Mouse (Mus musculus) forebrain, embryonic 14.5 days (tissue): ENCODE measurements at regions not wholly inside any gene's neighbourhood (a gene's known extent, or its start where the extent isn't known, plus 50 kb on each side); places are given as distances from the start of the nearest gene placed in this dataset.

ENCODE experiments used
- ATAC-seq: fragments of 200-750 bp; cut with Nextera tagmentation; 2 replicates; pipeline ENCODE4 v1.8.0; 2017; ENCODE audit warnings: mild to moderate bottlenecking, moderate library complexity
- DNase-seq: peaks from one replicate; pipeline ENCODE4 v3.0.0-alpha.2; 2015; ENCODE audit warnings: low spot score
- H3K27ac ChIP-seq: fragments of 300-500 bp; sonication (generic); 2 replicates; pipeline ENCODE4 v1.5.1; 2014; ENCODE audit warnings: low read depth, mild to moderate bottlenecking, control low read depth, low read length, moderate library complexity
- H3K27me3 ChIP-seq: fragments of 300-500 bp; sonication (generic); replicated peaks from 2 replicates; pipeline ENCODE4 v1.6.1; 2014; ENCODE audit warnings: low read length, control low read depth, mixed read lengths; ENCODE audit not compliant: control insufficient read depth, insufficient read depth
- H3K36me3 ChIP-seq: fragments of 300-500 bp; sonication (generic); 2 replicates; pipeline ENCODE4 v1.6.1; 2014; ENCODE audit warnings: low read length, control low read depth; ENCODE audit not compliant: control insufficient read depth, insufficient read depth
- H3K4me1 ChIP-seq: fragments of 300-500 bp; sonication (generic); 2 replicates; pipeline ENCODE4 v1.6.1; 2014; ENCODE audit warnings: antibody characterized with exemption, low read length, control low read depth; ENCODE audit not compliant: control insufficient read depth, insufficient read depth
- H3K4me2 ChIP-seq: fragments of 300-500 bp; sonication (generic); 2 replicates; pipeline ENCODE4 v1.6.1; 2014; ENCODE audit warnings: mild to moderate bottlenecking, control low read depth, low read length
- H3K4me3 ChIP-seq: fragments of 300-500 bp; sonication (generic); 2 replicates; pipeline ENCODE4 v1.5.1; 2014; ENCODE audit warnings: low read depth, low read length, control low read depth
- H3K9ac ChIP-seq: fragments of 300-500 bp; sonication (generic); 2 replicates; pipeline ENCODE4 v1.6.1; 2014; ENCODE audit warnings: mild to moderate bottlenecking, low read length, control low read depth, moderate library complexity
- H3K9me3 ChIP-seq: fragments of 300-500 bp; sonication (generic); replicated peaks from 2 replicates; pipeline ENCODE4 v1.6.1; 2016; ENCODE audit warnings: low read length, control low read depth, mixed read lengths; ENCODE audit not compliant: control insufficient read depth
- WGBS: fragments of 180-500 bp; shearing (Covaris S2); extraction: QIAGEN DNeasy Blood & Tissue Kit; methylation state at CpG from one replicate; pipeline ENCODE4 v1.1.7; 2014; 5-methylcytosine and 5-hydroxymethylcytosine counted together

- H3K4me1 ChIP-seq, result peaks cover 17% of the 10 kb centered on the region
- no peak overlapping the region for H3K4me3 ChIP-seq
- no peaks in the 10 kb centered on the region for H3K9me3 ChIP-seq
- H3K4me2 ChIP-seq, result no peak overlapping the region
- H3K9ac ChIP-seq, result no peak overlapping the region
- H3K27me3 ChIP-seq, result no peaks in the 10 kb centered on the region
- ATAC-seq (no peak), DNase-seq (no peak)
- no peaks in the 10 kb centered on the region for H3K36me3 ChIP-seq
- 83% methylated on average over 18 of the region's 18 CpGs for WGBS
- H3K27ac ChIP-seq, result no peak overlapping the region
Observed at GRCm38 (mm10) chr3:38235033-38235735, 249.5 kb downstream of the Ankrd50 start.

DNA sequence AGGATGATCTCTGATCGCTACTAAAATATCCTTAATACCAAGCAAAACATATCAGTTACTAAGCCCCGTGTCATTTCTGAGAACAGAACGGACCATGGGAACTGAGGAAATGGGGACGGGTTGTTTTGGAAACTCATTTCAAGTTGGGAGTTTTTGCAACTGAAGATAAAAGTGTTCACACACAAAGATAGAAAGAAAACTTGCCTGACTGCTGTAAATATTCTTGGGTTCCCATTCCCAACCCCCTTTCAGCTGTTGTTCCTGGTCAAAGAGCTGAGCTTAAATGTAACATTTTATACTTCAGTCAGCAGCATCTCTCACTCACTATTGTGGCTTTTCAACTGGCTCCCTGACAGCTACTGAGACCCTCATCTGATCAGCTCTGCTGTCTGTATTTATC lies 250.1 kb downstream of the Ankrd50 start:
- DNase-seq, result no peak
- WGBS, result 81% methylated on average over 4 of the region's 4 CpGs

GRCm38 (mm10) chr3:38234006-38234405 lies 250.6 kb downstream of the Ankrd50 start:
- Histone ChIP-seq H3K4me3 (no peak overlapping the region), H3K27me3 (no peaks in the 10 kb centered on the region), H3K9ac (no peak overlapping the region), H3K4me1 (peaks cover 19% of the 10 kb centered on the region), H3K9me3 (no peaks in the 10 kb centered on the region), H3K36me3 (no peaks in the 10 kb centered on the region), H3K27ac (no peak overlapping the region), H3K4me2 (no peak overlapping the region)
- ATAC-seq, result no peak
- WGBS, result 52% methylated on average over 2 of the region's 2 CpGs
- peak; percentile 32 for DNase-seq

More for the DNA sequence above, 250.1 kb downstream of the Ankrd50 start:
- no peaks in the 10 kb centered on the region for H3K27me3 ChIP-seq
- no peak overlapping the region for H3K9ac ChIP-seq
- no peak overlapping the region for H3K4me3 ChIP-seq
- H3K4me2 ChIP-seq, result no peak overlapping the region
- ATAC-seq, result no peak
- H3K36me3 ChIP-seq, result no peaks in the 10 kb centered on the region
- H3K27ac ChIP-seq, result no peak overlapping the region
- H3K4me1 ChIP-seq, result peaks cover 19% of the 10 kb centered on the region
- no peaks in the 10 kb centered on the region for H3K9me3 ChIP-seq

DNA sequence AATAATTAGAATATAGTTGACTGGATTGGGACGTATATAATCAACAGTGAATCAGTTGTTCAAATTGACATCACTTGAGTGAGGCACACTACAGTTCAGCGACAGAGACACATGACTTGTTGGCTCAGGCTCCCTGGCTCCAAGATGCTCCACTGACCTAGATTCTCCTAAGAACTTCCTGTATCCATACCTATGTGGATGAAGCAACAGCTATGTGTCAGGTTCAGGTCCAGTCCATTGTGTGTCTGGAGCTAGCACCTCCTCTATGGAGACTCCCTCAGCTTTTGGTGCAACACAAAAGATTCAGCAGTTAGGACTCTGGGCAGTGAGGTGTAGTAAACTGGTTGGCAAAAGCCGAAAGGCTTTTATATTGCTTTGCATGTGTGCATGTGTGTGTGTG lies 251.6 kb downstream of the Ankrd50 start:
- Histone ChIP-seq H3K4me1 (peaks cover 21% of the 10 kb centered on the region), H3K27ac (0 out of 2 replicates have a peak overlapping the region, but pooled peaks have one; percentile 10), H3K4me2 (no peak overlapping the region), H3K36me3 (no peaks in the 10 kb centered on the region), H3K9ac (no peak overlapping the region), H3K27me3 (no peaks in the 10 kb centered on the region), H3K4me3 (no peak overlapping the region), H3K9me3 (no peaks in the 10 kb centered on the region)
- no peak for DNase-seq
- ATAC-seq, result no peak
- WGBS, result 76% methylated on average over 3 of the region's 3 CpGs

DNA sequence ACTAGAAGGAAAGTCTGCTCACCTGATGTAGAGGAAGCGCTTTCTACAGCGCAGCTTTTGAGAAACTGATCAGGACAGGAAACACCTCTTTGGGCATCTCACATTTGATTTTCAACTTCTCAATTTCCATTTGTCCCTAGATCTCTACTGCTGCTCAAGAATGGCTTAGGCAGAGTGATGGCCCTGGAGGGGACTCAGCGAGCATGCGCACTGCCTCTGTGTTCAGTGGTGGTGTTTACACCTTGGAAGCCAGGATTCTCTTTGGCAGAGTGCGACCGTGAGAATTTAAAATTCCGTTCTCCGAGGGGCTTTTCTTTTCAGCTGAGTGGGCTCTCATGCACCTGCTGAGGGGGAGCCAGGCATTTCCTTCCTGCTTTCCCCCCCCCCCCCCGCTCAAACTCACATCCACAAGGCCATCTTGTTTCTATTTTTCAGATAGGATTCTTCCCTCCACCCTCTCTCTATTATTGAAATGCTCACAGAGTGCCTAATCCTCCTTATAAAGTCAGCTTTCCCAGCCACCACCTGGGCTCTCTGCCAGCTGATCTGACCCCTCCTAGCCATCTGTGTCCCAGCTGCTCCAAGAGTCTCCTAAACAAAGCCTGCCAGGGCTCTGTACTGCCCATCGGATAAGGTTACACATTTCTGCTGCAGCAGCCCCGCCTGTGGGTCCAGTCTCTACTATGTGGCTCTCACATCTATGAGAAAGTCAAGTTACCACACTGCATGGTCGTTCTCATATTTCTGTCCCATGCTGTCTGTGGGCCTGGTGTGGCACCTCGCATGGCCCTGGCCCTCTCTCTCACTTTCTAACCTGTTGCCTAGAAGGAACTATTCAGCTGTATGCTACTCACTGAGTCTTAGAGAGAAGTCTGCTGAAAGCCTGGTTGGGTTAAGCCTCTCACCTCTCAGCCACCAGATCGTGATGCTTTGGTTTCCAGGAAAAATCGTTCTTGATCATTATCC lies 252.2 kb downstream of the Ankrd50 start:
- Histone ChIP-seq H3K4me3 (no peak overlapping the region), H3K36me3 (no peaks in the 10 kb centered on the region), H3K27me3 (no peaks in the 10 kb centered on the region), H3K27ac (peak overlapping the region; percentile 10; the same call in 1 of the 2 replicates), H3K9me3 (no peaks in the 10 kb centered on the region), H3K4me2 (0 out of 2 replicates have a peak overlapping the region, but pooled peaks have one; percentile 14), H3K4me1 (peaks cover 21% of the 10 kb centered on the region), H3K9ac (no peak overlapping the region)
- DNase-seq, result peak; percentile 79
- ATAC-seq, result peak; percentile 78
- WGBS, result 35% methylated on average over 15 of the region's 15 CpGs

- H3K27ac ChIP-seq, result no peak overlapping the region; the same call in 1 of the 2 replicates
- WGBS, result 81% methylated on average over 3 of the region's 3 CpGs
Observed at GRCm38 (mm10) chr3:38231506-38231905, 253.1 kb downstream of the Ankrd50 start.

DNA sequence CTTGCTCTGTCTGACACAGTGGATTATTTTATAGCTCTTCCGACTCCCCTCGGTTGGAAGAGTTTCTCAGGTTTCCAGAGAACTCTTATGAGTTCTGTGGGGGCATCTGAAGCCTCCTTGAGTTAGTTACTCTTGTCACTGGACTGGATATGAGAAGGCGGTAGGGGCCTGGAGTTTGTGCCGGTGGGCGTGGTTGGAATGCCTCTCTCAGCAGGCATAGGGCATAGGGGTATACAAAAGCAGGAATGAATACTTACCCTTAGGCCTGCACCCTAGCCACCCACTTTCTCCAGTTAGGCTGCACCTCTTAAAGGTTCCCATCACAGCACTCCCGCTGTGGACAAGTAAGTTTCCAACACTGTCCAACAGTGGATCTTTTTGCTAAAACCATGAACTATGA lies 253.8 kb downstream of the Ankrd50 start:
- Histone ChIP-seq H3K27me3 (no peaks in the 10 kb centered on the region), H3K27ac (no peak overlapping the region), H3K4me3 (no peak overlapping the region), H3K4me1 (peaks cover 21% of the 10 kb centered on the region), H3K9ac (no peak overlapping the region), H3K4me2 (no peak overlapping the region), H3K36me3 (no peaks in the 10 kb centered on the region), H3K9me3 (no peaks in the 10 kb centered on the region)
- DNase-seq, result no peak
- no peak for ATAC-seq
- WGBS, result 52% methylated on average over 6 of the region's 6 CpGs

More at GRCm38 (mm10) chr3:38231506-38231905, 253.1 kb downstream of the Ankrd50 start:
- Histone ChIP-seq H3K9ac (no peak overlapping the region), H3K27me3 (no peaks in the 10 kb centered on the region), H3K9me3 (no peaks in the 10 kb centered on the region), H3K4me3 (no peak overlapping the region), H3K4me2 (no peak overlapping the region), H3K36me3 (no peaks in the 10 kb centered on the region), H3K4me1 (peaks cover 21% of the 10 kb centered on the region)
- ATAC-seq (no peak), DNase-seq (no peak)

DNA sequence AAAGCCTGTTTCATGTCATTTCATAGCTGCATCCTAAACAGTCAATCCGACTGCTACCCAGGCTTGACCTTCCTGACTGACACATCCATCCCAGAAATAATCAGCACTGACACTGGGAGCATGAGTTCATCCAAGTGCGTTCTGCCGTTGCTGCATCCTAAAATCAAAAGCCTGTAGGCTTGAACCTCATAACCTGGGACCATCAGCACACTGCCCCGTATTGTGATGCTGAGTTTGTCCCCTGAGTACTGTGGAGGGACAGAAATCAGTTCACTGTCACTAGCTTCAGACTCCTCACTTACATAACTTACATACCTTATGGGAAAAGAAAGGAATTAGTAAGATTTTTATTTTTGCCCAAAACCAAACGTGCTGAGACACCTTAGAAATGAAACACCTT lies 255.0 kb downstream of the Ankrd50 start:
- H3K9ac ChIP-seq, result no peak overlapping the region
- no peak for DNase-seq
- H3K4me3 ChIP-seq, result no peak overlapping the region
- no peak for ATAC-seq
- WGBS, result 86% methylated on average over 5 of the region's 5 CpGs
- no peaks in the 10 kb centered on the region for H3K36me3 ChIP-seq
- no peak overlapping the region for H3K4me2 ChIP-seq
- H3K4me1 ChIP-seq, result peaks cover 21% of the 10 kb centered on the region
- H3K9me3 ChIP-seq, result no peaks in the 10 kb centered on the region
- H3K27me3 ChIP-seq, result no peaks in the 10 kb centered on the region
- H3K27ac ChIP-seq, result no peak overlapping the region
